Mouse (Mus musculus) embryonic fibroblast, embryonic 13.5 days (primary cell): ENCODE data around the gene Rfx6. TPM values are rescaled to one million over a fixed set of nuclear protein-coding genes. Genes with fewer than 3 reads are reported as not detected.
A peak's percentile ranks its signal among the peaks of the same experiment; 100 is the strongest.

Source experiments
- H3K27ac ChIP-seq: 2 replicates; pipeline ENCODE4 v1.5.1; 2012; ENCODE audit warnings: low read length, control low read depth, inconsistent platforms; ENCODE audit not compliant: insufficient read depth
- H3K4me1 ChIP-seq: 2 replicates; pipeline ENCODE4 v1.6.1; 2011; ENCODE audit warnings: low read length; ENCODE audit not compliant: control insufficient read depth, insufficient read depth
- H3K4me3 ChIP-seq: 2 replicates; pipeline ENCODE4 v1.5.1; 2011; ENCODE audit warnings: mild to moderate bottlenecking, control low read depth, low read length; ENCODE audit not compliant: insufficient read depth
- CTCF ChIP-seq: IDR thresholded peaks from 2 replicates; pipeline ENCODE4 v1.5.1; 2011; ENCODE audit warnings: mild to moderate bottlenecking, control low read depth, low read length, moderate library complexity, borderline replicate concordance; ENCODE audit not compliant: insufficient read depth
- POLR2A ChIP-seq: IDR thresholded peaks from 2 replicates; pipeline ENCODE4 v1.6.1; 2011; ENCODE audit warnings: low read depth, mild to moderate bottlenecking, control low read depth, low read length, moderate library complexity
- polyA plus RNA-seq: library from polyadenylated mRNA; stranded (reverse); fragments of >200 nt; gene quantifications from 2 replicates; pipeline ENCODE4 v1.2.4, GENCODE M21; 2011; ENCODE audit warnings: low read depth; ENCODE audit not compliant: missing spikeins, insufficient read length

The Rfx6 gene
- not detected in 2 replicates for polyA plus RNA-seq

- TF ChIP-seq POLR2A (no peak), CTCF (no peak)
- Histone ChIP-seq H3K4me3 (peak within 1 kb of the TSS; percentile 13; the same call in 1 of the 2 replicates), H3K4me1 (no peaks in the 10 kb centered on the region; the same call in 1 of the 2 replicates), H3K27ac (no peak within 1 kb of the TSS)
These were observed at the start of gene Rfx6 for GRCm38 (mm10) chr10:51677548-51678250. Gene Rfx6, plus strand, starts transcription at chr10:51677756.

GRCm38 (mm10) chr10:51631411-51632136 is 46.0 kb upstream of the Rfx6 start, which contains the start of gene Gprc6a:
Gene Gprc6a, minus strand, starts transcription at chr10:51631461.
- TF ChIP-seq POLR2A = no peak
- no peak within 1 kb of the TSS for H3K4me3 ChIP-seq
- H3K4me1 ChIP-seq = no peaks in the 10 kb centered on the region
- H3K27ac ChIP-seq = no peak within 1 kb of the TSS

GRCm38 (mm10) chr10:51649506-51650221 is 27.9 kb upstream of the Rfx6 start:
- H3K4me3 ChIP-seq = no peak overlapping the region
- H3K27ac ChIP-seq = no peak overlapping the region
- no peak for TF ChIP-seq POLR2A
- TF ChIP-seq CTCF = no peak

GRCm38 (mm10) chr10:51657324-51657723 is 20.2 kb upstream of the Rfx6 start:
- Histone ChIP-seq H3K4me3 (no peak overlapping the region), H3K4me1 (no peaks in the 10 kb centered on the region), H3K27ac (no peak overlapping the region)
- TF ChIP-seq POLR2A (no peak), CTCF (no peak)

More at GRCm38 (mm10) chr10:51649506-51650221, 27.9 kb upstream of the Rfx6 start:
- no peaks in the 10 kb centered on the region for H3K4me1 ChIP-seq

GRCm38 (mm10) chr10:51669334-51669733 is 8.2 kb upstream of the Rfx6 start:
- Histone ChIP-seq H3K27ac (no peak overlapping the region), H3K4me1 (no peaks in the 10 kb centered on the region), H3K4me3 (no peak overlapping the region)
- TF ChIP-seq CTCF (no peak), POLR2A (no peak)

GRCm38 (mm10) chr10:51671583-51671982 is 6.0 kb upstream of the Rfx6 start:
- H3K4me1 ChIP-seq = no peaks in the 10 kb centered on the region
- no peak overlapping the region for H3K27ac ChIP-seq
- TF ChIP-seq POLR2A (no peak), CTCF (no peak)
- H3K4me3 ChIP-seq = no peak overlapping the region

- TF ChIP-seq POLR2A = no peak
- TF ChIP-seq CTCF = no peak
- Histone ChIP-seq H3K4me3 (no peak overlapping the region), H3K27ac (no peak overlapping the region), H3K4me1 (no peaks in the 10 kb centered on the region)
These were observed 5.3 kb upstream of the Rfx6 start for GRCm38 (mm10) chr10:51672082-51672779.

GRCm38 (mm10) chr10:51678251-51678639 is 689 bp downstream of the Rfx6 start:
- TF ChIP-seq POLR2A = no peak
- TF ChIP-seq CTCF = no peak
- no peak overlapping the region for H3K27ac ChIP-seq
- H3K4me1 ChIP-seq = no peaks in the 10 kb centered on the region; the same call in 1 of the 2 replicates
- no peak overlapping the region for H3K4me3 ChIP-seq

- H3K27ac ChIP-seq = no peak overlapping the region
- no peak overlapping the region for H3K4me3 ChIP-seq
- no peak for TF ChIP-seq CTCF
- TF ChIP-seq POLR2A = no peak
- no peaks in the 10 kb centered on the region for H3K4me1 ChIP-seq
These were observed 43.3 kb downstream of the Rfx6 start for GRCm38 (mm10) chr10:51720904-51721303.

GRCm38 (mm10) chr10:51761436-51761835 is 83.9 kb downstream of the Rfx6 start:
- H3K27ac ChIP-seq = no peak overlapping the region
- H3K4me3 ChIP-seq = no peak overlapping the region
- H3K4me1 ChIP-seq = no peaks in the 10 kb centered on the region
- TF ChIP-seq POLR2A (no peak), CTCF (no peak)
